Mouse (Mus musculus): Measurements from ENCODE around the gene Bola1. TPM values are rescaled to one million over a fixed set of nuclear protein-coding genes. Genes with fewer than 3 reads are reported as not detected.
"Not testable (repeated sequence)": the region's sequence is repeated elsewhere in the genome, so short reads cannot be mapped to it uniquely, and the experiment has no call there.

Bola1 gene
- total RNA-seq, 2 experiments from 2014 or later: 30.3 to 35.8 TPM

DNA sequence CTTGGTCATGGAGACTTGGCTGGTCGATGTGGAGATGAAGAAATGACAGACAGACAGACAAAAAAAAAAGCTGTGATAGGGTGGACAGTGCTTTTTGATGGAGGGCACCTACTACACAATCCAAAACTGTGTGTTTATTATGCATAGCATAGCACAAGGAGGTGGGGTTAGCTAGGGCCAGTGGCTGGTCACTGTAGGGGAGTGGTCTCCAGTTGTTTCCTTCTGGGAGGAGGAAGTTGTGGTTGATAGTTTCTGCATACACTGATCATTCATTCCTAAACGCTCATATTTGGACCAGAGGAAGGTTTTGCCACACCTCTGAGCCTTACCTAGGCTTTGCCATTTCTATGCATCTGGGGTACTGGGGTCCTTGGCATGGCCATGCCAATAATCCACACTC, 10.9 kb upstream of the Bola1 start:
- no peak for DNase-seq (ENCODE audit: low spot score in 2 of 2)

DNA sequence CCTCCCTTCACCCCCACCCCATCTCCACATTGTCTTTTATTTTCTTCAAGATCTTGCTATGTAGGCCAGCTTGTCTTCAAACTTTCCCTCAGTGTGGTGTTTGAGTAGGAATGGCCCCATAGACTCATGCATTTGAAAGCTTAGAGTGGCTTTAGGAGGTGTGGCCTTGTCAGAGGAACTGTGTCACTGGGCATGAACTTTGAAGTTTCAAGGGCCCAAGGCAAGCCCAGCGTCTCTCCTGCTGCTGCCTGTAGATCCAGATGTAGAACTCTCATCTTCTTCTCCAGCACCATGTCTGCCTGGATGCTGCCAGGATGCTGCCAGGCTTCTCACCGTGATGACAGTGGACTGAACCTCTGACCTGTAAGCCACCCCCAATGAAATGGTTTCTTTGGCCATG, 9.3 kb upstream of the Bola1 start:
- DNase-seq (ENCODE audit: low spot score in 2 of 2): no peak

DNA sequence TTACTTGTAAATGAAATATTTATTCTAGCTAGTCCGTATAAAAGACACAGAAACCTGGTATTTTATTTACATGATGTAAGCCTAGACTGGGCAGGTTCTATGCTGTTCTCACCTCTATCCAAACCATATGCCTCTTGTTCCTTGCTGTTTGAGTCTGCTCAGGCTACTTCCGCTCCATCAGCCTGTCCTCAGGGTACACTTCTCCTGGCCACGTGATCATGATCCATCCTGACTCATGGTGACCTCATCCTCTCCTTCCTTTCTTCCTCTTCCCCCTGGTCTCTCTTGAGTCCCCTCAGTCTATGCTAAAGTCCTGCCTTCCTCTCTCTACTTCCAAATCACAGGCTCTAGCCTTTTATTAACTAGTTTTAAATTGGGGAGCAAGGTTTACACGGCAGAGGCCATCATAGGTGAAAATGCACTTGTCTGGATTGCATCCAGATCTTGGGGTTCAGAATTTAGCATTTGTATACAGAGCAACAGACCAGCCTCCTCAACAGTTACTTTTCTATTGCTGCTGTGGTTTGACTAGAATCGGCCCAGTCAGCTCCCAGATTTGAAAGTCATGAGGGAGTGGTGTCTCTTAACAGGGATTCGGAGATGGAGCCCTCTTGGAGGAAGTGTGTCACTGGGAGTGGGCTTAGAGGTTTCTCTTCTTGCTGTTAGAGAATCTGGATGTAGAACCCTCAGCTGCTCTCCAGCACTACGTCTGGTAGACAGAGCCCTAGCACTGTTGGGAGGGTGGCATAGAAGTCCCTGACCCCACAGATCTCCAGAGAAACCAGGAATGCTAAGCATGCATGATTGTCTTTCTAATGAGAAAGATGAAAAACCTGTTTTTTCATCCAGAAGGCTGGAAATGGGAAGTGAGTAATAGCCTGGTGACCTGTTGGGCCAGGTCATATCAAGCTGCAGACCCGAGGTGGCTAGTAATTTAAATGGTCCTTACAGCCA, 7.5 kb upstream of the Bola1 start:
- DNase-seq (ENCODE audit: low spot score in 2 of 2): no peak

DNA sequence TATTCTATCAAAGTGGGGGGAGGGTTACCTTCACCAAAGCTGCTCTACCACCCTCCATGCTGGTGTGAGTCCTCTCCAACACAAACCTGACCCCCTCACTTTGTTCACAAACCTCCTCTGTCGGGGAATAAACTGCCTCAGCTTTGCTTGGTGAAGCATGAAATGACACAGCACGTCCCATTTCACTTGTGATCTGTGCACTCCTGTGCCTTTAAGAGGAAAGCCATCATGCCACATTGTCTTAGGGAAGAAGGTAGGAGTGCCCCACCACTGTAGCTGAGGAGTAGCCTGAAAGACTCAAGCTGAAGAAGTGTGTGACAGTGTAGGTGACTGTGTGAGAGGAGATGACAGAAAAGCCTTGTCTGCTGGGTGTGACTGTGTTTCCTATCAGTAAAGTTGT, 5.9 kb upstream of the Bola1 start:
- no peak for DNase-seq (ENCODE audit: low spot score in 2 of 2)

DNA sequence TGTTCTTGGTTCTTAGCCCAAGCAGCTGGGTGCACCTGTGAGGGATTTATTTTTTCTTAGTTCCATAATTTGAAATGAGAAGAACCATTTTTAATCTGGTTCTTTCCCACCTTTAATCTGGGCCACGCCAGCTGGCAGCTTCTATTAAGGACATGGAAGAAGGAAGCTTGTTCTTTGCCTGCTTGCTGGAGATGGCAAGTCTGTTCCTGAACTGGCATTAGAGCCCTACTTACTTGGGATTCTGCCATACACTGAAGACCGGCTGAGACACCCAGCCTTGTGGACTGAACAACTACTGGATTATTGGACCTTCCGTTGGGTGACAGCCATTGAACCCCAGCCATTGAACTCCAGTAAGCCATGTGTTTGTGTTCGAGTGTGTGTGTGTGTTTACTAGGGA, 3.3 kb upstream of the Bola1 start:
- no peak for DNase-seq (ENCODE audit: low spot score in 2 of 2)

DNA sequence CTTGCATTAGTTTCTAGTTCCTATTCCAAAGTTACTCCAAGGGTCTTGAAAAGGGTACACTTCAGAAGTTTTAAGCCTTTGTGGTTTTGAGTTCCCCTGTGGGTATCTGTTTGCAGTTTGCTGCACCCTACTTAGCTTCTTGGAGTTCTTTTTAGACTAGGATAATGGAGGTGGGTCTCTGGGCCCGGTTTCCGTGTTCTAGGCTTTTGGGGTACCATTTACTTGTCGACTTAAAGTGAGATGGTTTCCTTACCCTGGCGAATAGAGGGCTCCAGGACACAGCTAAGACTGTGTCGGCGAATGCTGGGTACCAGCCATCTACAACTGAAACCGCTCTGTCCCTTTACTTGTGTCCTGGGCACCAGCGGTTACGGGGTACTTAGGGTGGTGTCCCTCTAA, 2.1 kb upstream of the Bola1 start:
- peak in 1 of 2 experiments; percentile 30 for DNase-seq (ENCODE audit: low spot score in 2 of 2)

DNA sequence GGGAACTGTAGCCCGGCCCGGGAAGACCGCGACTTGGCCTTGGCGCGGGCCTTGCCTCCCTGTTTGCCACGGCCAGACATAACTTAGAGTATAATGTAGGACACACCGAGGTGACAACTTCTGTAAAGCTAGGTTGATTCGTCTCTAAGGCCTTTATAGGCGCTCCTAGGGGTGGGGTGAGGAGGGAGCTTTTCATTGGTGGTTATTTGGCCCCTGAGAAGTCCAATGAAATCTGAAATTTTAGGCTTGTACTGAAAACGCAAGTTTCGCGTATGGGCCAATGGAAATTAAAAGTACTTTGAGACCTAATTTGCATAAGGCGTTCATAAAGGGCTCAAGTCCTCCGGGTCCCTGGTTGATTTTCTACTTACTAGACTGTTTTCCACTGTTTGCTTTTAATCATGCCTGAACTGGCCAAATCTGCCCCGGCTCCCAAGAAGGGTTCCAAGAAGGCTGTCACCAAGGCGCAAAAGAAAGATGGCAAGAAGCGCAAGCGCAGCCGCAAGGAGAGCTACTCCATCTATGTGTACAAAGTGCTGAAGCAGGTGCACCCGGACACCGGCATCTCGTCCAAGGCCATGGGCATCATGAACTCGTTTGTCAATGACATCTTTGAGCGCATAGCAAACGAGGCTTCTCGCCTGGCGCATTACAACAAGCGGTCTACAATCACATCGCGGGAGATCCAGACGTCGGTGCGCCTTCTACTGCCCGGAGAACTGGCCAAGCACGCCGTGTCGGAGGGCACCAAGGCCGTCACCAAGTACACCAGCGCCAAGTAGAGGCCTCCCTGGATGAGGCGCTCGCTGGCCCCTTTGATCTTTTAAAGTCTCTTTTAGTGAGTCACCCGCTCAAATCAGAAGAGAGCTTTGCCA, 1.5 kb upstream of the Bola1 start, which contains the start of the genes Hist2h2ac and Hist2h2be:
Gene Hist2h2ac (minus strand): TSS at position 116 of the 875 bp plus-strand sequence.
Gene Hist2h2be (plus strand): TSS at position 355 of the 875 bp plus-strand sequence.
- peak; percentile 82 to 92 for DNase-seq (ENCODE audit: low spot score in 2 of 2)

DNA sequence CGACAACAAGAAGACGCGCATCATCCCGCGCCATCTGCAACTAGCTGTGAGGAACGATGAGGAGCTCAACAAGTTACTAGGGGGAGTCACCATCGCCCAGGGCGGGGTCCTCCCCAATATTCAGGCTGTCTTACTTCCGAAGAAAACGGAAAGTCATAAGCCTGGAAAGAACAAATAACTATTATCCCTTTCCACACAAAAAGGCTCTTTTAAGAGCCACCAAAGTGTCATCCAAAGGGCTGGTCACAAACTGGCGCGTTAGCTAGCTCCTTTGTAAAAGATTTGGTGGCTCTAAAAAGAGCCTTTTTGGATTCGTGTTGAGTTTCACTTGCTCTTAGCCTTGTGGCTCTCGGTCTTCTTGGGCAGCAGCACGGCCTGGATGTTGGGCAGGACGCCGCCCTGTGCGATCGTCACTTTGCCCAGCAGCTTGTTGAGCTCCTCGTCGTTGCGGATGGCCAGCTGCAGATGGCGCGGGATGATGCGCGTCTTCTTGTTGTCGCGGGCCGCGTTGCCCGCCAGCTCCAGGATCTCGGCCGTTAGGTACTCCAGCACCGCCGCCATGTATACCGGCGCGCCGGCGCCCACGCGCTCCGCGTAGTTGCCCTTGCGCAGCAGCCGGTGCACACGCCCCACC, 739 bp upstream of the Bola1 start:
- not testable (repeated sequence) for DNase-seq (ENCODE audit: low spot score in 2 of 2)

DNA sequence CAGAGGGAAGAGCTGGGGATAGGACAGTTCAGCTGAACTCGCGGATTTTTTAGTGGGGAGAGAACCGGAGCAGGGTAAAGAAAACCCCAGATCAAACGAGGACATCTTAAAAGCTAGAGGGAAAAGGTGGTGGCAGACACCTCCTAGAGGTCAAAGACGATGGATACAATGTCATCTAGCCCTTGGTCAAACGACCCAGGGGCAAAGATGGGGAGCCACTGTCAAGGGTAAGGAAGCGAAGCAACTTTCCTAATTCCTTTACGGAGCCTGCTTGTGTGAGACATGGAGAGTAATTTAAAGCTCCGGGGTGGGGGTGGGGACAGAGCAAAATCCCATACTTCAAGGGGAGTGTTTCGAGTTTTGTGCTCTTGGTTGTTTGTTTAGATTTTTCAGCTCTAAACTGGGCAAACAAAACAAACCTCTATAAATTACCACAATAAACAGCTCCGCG, 293 bp downstream of the Bola1 start:
- DNase-seq (ENCODE audit: low spot score in 2 of 2): no peak

DNA sequence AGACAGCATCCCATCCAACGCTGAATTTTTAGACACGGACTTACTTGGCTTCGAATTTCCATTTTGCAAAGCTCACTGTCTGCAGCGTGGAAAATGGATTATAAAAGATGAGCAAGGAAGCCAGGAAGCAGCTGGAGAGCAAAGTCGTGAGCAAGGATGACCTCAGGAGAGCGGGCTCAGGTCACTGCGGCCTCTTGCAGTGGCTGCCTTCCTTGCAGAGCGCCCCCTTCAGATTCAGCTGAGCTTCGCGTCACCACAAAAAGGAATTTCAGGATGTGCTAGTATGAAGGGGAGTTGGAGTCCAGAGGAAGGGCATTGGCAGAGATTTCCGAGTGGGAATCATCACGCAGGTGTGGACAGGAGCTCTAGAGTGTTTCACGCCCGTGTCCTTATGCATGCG, 10.3 kb downstream of the Bola1 start:
- no peak for DNase-seq (ENCODE audit: low spot score in 2 of 2)

DNA sequence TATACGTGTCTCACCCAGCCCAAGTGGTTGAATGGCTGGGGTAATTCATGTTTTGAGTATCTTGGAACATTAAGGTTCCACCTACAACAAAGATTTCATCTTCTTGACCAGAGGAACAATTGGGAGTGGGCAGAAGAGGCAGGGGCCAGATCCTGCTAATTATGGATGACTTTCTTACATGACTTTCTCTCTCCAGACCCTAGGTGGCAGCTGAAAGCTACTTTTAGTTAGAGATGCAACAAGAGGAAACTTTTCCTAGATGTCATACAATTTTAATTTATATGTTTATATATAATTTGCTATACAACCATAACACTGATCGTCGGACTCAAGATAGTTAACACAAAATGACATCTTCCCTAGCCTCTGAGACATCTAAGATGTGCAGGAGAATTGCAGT, 11.7 kb downstream of the Bola1 start:
- DNase-seq (ENCODE audit: low spot score in 2 of 2): no peak

DNA sequence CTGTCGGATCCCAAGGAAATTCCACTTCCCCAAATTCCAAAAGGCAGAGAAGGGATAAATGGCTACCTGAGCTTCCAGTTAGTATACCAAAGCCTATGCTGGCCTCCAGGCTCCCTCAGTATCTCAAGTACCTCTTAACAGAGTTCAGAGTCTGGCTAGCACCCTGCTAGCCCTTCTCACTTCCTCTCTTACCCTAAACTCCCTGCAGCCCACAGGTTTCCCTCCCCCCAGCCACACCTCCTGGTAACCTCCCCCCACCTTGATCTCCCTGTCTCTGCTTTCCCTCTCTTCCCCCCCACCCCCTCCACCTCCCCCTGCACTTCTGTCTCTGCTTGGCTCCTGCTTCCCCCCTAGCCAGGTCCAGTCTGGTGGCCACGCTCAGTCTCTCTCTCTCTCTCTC, 19.8 kb downstream of the Bola1 start:
- DNase-seq (ENCODE audit: low spot score in 2 of 2): no peak

DNA sequence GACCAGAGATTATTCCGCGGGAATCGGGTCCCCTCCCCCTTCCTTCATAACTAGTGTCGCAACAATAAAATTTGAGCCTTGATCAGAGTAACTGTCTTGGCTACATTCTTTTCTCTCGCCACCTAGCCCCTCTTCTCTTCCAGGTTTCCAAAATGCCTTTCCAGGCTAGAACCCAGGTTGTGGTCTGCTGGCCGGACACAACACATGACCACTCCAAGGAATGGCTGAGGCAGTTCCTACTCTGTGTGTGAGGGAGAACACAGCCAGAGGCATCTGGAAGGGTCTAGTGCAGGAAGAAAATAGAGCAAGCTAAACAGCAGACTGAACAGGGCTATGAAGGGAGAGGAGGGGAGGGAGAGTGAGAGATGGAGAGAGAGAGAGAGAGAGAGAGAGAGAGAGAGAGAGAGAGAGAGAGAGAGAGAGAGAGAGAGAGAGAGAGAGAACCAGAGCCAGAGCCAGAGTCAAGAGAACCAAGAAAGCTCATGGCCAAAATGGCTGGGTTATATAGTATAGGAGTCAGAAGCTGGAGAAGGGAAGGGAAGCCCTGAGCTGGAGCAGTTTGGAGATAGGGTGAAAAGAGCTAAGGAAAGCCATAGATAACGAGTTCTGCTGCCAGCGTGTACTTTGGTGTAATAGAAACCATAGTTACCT, 20.8 kb downstream of the Bola1 start:
- DNase-seq (ENCODE audit: low spot score in 2 of 2): not testable (repeated sequence)

DNA sequence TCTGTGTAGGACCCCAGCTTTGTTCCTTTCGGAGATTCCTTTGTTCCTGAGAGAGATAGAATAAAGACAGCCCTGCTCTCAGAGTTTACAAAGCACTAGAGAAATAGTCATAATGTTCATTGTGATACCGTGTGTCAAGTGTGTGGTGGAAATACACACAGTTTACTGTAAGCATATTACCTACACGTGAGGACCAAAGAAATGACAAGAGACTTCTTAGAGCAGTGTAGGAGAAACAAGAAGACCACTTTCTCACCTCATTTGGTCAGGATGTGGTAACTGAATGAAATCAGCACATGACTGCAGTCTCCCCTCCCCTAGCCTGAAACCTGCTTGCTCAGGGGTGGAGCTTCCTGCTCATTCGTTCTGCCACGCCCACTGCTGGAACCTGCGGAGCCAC, 21.3 kb downstream of the Bola1 start:
- no peak for DNase-seq (ENCODE audit: low spot score in 2 of 2)

DNA sequence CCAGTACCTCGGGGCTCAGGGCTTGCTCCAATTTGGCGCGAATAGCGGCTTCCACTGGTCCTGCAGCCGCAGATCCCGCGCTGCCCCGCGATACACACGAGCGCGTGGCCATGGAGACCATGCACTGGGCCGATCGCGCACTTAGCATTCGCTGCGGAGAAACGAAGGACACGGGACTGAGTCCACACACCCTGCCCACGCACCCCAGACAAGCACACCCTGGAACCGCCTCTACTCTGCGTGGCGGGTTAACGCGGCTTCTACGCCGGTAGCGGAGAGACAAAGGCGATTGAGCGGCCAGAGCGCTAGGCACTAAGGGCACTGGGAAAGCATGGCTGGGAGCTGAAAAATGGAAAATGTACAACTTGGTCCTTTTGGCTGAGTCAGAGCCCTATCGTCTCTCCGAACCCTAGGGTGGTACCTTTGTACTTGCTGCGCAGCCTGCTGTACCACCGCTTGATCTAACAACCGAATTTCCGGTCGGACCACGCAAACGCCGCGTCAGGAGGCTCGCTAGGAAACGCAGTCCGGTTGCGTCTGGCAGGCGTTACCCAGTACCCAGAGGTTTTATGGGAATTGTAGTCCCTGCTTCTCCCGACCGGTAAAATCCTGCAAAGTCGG, 22.3 kb downstream of the Bola1 start:
- peak; percentile 77 to 82 for DNase-seq (ENCODE audit: low spot score in 2 of 2)

DNA sequence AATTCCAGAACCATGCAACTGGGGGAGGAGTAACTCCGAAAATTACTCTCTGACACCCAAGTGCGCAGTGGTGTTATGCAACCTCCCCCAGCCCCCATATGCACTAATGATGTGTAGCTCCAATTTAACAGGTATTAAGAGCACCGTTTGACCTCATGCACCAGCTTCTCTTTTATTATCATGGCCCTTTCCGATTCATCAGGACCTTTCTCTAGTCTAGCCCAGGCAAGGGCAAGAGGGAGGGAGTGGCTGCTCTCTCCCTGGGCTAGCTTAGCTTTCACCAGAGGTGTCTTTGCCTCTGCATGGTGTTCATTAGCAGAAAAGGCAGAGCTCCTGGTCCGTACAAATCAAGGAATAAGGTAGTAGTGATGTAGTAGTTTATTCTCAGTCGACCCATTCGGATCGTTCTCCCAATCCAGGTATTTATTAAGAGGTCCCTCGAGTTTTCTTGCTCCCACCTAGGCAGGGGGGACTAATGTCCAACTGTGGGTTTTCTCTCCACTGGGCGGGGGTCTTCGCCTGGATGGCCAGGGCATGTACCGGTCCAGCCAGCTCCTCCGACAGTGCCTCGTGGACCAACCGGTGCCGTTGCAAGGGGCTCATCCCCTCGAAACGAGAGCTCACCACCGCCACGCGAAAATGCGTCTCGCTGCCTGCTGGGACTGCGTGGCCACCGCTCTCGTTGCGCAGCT, 22.9 kb downstream of the Bola1 start:
- DNase-seq (ENCODE audit: low spot score in 2 of 2): no peak

DNA sequence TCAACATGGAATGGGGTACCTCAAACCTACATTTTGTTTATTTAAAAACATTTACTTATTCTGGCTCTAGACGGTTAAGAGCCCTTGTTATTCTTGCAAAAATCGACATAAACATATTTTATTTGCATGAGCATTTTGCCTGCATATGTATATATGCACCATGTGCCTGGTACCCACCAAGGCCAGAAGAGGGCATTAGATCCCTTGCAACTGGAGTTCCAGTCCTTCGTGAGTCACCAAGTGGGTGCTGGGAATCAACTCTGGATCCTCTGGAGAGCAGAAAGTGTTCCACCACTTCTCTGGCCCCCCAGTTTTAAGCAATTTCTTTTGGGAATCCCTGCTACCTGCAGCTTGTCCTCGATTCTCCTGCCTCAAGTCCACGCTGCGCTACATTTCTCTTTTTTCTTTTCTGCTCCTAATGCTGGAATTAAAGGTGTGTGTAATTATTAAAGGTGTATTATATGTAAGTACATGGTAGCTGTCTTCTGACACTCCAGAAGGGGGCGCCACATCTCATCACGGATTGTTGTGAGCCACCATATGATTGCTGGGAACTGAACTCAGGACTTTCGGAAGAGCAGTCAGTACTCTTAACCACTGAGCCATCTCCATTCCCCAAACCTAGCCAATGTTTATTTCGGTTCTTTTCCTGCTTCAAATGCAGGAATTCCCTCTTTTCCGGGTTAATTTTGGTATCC, 23.7 kb downstream of the Bola1 start:
- DNase-seq (ENCODE audit: low spot score in 2 of 2): no peak

DNA sequence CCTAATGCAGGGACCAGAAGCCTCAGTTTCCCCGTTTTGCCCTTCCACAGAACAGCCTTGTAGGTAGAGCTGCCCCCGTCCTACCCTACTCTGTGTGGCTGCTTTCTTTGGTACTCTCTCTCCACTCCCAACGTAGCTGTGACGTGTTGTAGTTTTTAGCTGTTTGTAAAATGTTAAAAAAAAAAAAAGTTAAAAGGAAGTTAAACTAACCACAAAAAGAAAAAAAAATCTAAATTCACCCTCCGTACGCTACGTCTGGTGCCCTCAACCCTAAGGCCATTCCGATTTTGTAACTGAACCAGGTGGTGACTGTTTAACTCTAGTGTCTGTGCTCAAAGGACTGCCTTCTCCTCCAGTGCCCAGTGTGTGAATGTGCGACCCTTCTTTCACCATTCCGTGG, 24.5 kb downstream of the Bola1 start:
- DNase-seq (ENCODE audit: low spot score in 2 of 2): no peak

DNA sequence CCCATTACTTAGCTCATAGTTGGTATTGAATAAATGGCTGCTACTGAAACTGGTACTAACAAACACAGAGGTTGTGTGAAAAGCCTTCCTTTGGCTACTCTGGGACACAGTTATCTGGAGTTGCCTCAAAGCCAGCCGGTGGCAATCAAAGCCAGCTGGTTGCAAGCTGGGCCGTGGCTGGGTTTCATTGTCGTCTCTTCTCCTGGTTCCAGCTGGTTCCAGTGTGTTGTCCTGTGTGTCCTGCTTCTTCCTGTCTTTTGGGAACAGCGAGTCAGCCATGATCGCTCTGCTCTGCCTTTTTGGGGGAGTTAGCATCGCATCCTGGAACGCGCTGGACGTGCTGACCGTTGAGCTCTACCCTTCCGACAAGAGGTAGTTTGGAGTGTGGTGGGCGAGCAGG, 26.5 kb downstream of the Bola1 start:
- DNase-seq (ENCODE audit: low spot score in 2 of 2): no peak
